Mouse (Mus musculus): ENCODE measurements around the gene Dhx36. TPM values are rescaled to one million over a fixed set of nuclear protein-coding genes. Genes with fewer than 3 reads are reported as not detected.

Dhx36 gene
- total RNA-seq, 2 experiments from 2014 or later, result 27.2 to 30.3 TPM

DNA sequence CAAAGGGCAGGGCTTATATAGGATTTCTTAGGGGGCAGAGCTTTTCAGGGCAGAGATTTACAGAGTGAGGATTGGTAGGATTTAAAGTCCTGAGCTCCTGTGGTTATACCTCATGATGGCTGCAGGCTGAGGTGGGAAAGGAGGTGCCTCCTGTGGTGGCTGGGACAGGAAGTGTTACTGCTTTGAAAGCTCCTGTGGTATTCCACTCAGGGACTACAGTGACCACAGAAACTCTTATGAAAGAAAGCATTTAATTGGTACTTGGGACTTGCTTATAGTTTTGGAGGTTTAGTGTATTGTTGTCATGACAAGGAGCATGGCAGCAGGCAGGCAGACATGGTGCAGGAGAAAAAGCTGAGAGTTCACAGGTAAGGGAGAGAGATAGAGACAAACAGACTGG lies 70.9 kb downstream of the Dhx36 start:
- no peak for DNase-seq (ENCODE audit: low spot score in 2 of 2)

DNA sequence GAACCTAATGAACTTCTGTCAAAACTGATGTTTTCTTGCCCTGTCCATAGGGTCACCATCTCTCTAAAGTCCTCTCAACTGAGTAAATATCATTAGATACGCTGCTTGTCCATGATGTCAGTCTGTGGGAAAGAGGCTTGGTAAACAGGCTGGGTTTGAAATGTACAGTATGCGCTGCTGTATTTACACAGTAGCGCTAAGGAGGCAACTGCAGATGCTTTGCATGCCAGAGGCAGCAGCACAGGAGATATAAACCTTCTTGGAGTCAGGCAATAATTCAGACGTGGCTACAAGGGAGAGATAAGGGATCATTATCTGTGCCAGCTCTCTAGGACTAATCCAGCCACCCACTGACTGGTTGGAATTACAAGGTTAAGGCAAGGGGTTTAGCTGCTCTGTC lies 73.1 kb downstream of the Dhx36 start:
- no peak for DNase-seq (ENCODE audit: low spot score in 2 of 2)

DNA sequence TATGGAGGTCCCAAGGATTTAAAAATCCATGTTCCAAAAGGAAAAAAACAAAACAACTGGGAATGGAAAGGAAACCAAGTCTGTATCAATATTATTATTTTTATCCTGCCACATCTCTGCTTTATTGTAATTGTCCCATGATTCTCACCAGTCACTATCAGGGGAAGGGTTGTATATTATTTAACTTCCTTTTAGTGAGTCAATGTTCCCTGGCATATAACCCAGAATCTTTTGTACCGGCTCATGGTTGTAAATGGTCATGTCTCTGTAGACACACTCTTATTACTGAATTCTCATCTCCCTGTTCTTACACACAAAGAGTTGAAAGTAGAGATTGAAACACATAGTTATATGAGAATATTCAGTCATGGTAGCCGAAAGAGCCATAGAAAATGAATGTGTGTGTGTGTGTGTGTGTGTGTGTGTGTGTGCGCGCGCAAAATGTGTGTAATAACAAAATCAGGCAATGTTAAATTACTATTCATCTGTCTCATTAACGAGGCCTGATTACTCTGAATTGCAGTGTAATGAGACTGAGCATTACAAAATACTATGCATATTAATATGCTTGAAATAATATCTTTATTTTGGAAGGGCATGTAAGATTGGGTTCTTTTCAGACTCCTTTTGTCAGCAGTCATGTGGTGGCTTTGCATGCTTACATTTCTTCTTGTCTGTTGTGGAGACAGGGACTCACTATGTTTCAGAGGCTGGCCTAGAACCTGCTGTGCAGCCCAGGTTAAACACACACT lies 88.2 kb downstream of the Dhx36 start:
- DNase-seq (ENCODE audit: low spot score in 2 of 2), result no peak

Other genes with a start within 250 kb of the Dhx36 start
- gene Arhgef26, start 168.7 kb downstream of the Dhx36 start, total RNA-seq (2021), result 1 to 10 TPM; 2.3 to 2.7 TPM
- gene Gpr149, start 98.1 kb upstream of the Dhx36 start, total RNA-seq (2021), result not detected